Mouse (Mus musculus): ENCODE measurements at regions not wholly inside any gene's neighbourhood (a gene's known extent, or its start where the extent isn't known, plus 50 kb on each side); places are given as distances from the start of the nearest gene placed in this dataset.
A peak's percentile ranks its signal among the peaks of the same experiment; 100 is the strongest.

- Histone ChIP-seq H3K27me3 (ENCODE audit: insufficient read depth, low read length) (no peaks in the 10 kb centered on the region), H3K4me1 (ENCODE audit: insufficient read depth) (no peaks in the 10 kb centered on the region), H3K4me3 (ENCODE audit: low read depth, low read length) (no peak overlapping the region), H3K36me3 (ENCODE audit: insufficient read depth) (no peaks in the 10 kb centered on the region), H3K27ac (ENCODE audit: low read depth, low read length) (no peak overlapping the region), H3K4me2 (ENCODE audit: low read depth) (no peak overlapping the region), H3K9ac (no peak overlapping the region), H3K9me3 (ENCODE audit: low read length) (no peaks in the 10 kb centered on the region)
- ATAC-seq (no peak), DNase-seq (no peak)
- WGBS, result 91% methylated on average over 2 of the region's 2 CpGs
- TF ChIP-seq CTCF (IDR thresholded peaks at IDR 0.05; ENCODE audit: low read depth), result no peak
These were observed 84.9 kb upstream of the Akirin2 start for GRCm38 (mm10) chr4:34465845-34466244.

GRCm38 (mm10) chr4:34466309-34466708 lies 84.4 kb upstream of the Akirin2 start:
- WGBS, result 51% methylated on average over 3 of the region's 3 CpGs
- ATAC-seq (no peak; the same call in 1 of the 2 replicates), DNase-seq (peak; percentile 25)
- no peak for TF ChIP-seq CTCF (IDR thresholded peaks at IDR 0.05; ENCODE audit: low read depth)
- H3K4me3 ChIP-seq (ENCODE audit: low read depth, low read length), result no peak overlapping the region
- H3K9ac ChIP-seq, result no peak overlapping the region
- H3K4me1 ChIP-seq (ENCODE audit: insufficient read depth), result no peaks in the 10 kb centered on the region
- no peaks in the 10 kb centered on the region for H3K27me3 ChIP-seq (ENCODE audit: insufficient read depth, low read length)
- no peaks in the 10 kb centered on the region for H3K36me3 ChIP-seq (ENCODE audit: insufficient read depth)
- no peaks in the 10 kb centered on the region for H3K9me3 ChIP-seq (ENCODE audit: low read length)
- H3K27ac ChIP-seq (ENCODE audit: low read depth, low read length), result no peak overlapping the region
- H3K4me2 ChIP-seq (ENCODE audit: low read depth), result no peak overlapping the region

DNA sequence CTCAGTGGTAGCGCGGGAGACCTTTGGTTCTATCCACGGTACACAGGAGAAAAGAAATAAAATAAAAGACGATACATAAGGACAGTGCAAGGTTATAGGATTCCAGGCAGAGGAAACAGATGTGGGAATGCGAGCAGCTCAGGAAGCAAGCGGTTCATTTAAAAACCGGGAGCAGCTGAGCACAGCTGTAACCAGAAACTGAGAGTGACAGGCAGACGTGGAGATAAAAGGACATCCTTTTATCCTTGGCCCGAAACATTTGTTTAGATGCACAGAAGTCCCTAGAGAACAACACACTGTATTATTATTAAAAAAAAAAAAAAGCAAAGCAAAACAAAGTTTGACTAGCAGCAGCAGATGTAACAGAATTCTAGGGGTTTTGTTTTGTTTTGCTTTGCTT lies 82.6 kb upstream of the Akirin2 start:
- no peak for DNase-seq
- Histone ChIP-seq H3K9ac (no peak overlapping the region), H3K27me3 (ENCODE audit: insufficient read depth, low read length) (no peaks in the 10 kb centered on the region), H3K4me3 (ENCODE audit: low read depth, low read length) (no peak overlapping the region), H3K4me1 (ENCODE audit: insufficient read depth) (no peaks in the 10 kb centered on the region), H3K36me3 (ENCODE audit: insufficient read depth) (no peaks in the 10 kb centered on the region), H3K27ac (ENCODE audit: low read depth, low read length) (no peak overlapping the region), H3K4me2 (ENCODE audit: low read depth) (no peak overlapping the region), H3K9me3 (ENCODE audit: low read length) (no peaks in the 10 kb centered on the region)
- WGBS, result 71% methylated on average over 9 of the region's 9 CpGs
- no peak; the same call in 1 of the 2 replicates for ATAC-seq
- TF ChIP-seq CTCF (IDR thresholded peaks at IDR 0.05; ENCODE audit: low read depth), result no peak

DNA sequence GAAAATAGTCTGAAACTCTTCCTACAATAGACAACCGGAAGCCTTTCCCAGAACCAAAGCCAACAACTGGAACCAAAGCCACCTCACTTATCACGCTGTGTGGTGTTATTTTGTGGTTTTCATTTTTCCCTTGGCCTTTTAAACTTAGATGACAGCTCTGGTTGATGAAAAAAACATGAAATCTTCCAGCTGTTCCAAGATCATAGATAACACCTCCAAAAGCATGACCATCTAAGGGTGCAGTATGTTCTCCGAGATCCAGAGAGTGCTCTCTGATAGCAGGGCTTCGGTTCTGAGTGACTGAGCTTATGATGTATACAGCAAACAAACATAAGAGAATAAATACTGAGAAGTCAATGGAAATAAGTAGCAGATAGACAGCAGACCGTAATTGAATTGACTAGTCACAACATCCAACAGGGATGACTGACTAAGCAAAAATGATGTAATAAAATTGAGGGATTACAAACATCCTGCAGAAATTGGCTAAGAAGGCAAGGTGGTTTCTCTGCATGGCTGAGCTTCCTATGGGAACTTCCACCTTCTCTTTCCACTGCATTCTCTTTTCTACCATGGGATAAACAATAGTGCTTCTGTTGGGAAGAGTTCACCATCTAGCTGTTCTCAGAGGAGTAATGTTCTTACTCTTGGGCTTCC lies 74.8 kb upstream of the Akirin2 start:
- Histone ChIP-seq H3K27me3 (ENCODE audit: insufficient read depth, low read length) (no peaks in the 10 kb centered on the region), H3K27ac (ENCODE audit: low read depth, low read length) (no peak overlapping the region), H3K4me2 (ENCODE audit: low read depth) (no peak overlapping the region), H3K9ac (no peak overlapping the region), H3K4me1 (ENCODE audit: insufficient read depth) (no peaks in the 10 kb centered on the region), H3K36me3 (ENCODE audit: insufficient read depth) (no peaks in the 10 kb centered on the region), H3K9me3 (ENCODE audit: low read length) (no peaks in the 10 kb centered on the region), H3K4me3 (ENCODE audit: low read depth, low read length) (no peak overlapping the region)
- no peak for TF ChIP-seq CTCF (IDR thresholded peaks at IDR 0.05; ENCODE audit: low read depth)
- no peak for DNase-seq
- no peak for ATAC-seq
- WGBS, result 92% methylated on average over 5 of the region's 5 CpGs

DNA sequence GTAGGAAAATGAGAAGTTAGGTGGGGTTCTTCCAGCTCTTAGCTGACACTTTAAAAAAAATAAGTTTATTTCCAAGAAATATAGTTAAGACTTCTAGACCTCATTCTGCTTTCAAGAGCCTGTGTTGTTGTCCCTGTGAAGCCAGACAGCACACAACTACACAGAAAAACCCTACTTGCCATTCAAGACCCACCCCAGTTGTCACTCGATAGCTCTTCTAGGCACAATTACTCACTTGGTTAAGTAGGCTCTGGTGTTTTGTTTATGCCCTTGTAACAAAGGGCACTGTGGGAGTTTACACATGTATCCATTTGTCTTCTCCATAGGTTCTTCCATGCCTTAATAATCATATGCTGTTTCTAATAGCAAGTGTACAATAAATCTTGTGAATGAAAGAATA lies 66.5 kb upstream of the Akirin2 start:
- no peak overlapping the region for H3K9ac ChIP-seq
- H3K36me3 ChIP-seq (ENCODE audit: insufficient read depth), result no peaks in the 10 kb centered on the region
- WGBS, result 42% methylated on average over 1 of the region's 1 CpGs
- no peak overlapping the region for H3K27ac ChIP-seq (ENCODE audit: low read depth, low read length)
- DNase-seq (no peak), ATAC-seq (no peak)
- no peak for TF ChIP-seq CTCF (IDR thresholded peaks at IDR 0.05; ENCODE audit: low read depth)
- H3K27me3 ChIP-seq (ENCODE audit: insufficient read depth, low read length), result no peaks in the 10 kb centered on the region
- H3K4me1 ChIP-seq (ENCODE audit: insufficient read depth), result no peaks in the 10 kb centered on the region
- H3K4me2 ChIP-seq (ENCODE audit: low read depth), result no peak overlapping the region
- H3K4me3 ChIP-seq (ENCODE audit: low read depth, low read length), result no peak overlapping the region
- H3K9me3 ChIP-seq (ENCODE audit: low read length), result no peaks in the 10 kb centered on the region

GRCm38 (mm10) chr4:34485574-34485973 lies 65.2 kb upstream of the Akirin2 start:
- Histone ChIP-seq H3K27ac (ENCODE audit: low read depth, low read length) (no peak overlapping the region), H3K27me3 (ENCODE audit: insufficient read depth, low read length) (no peaks in the 10 kb centered on the region), H3K4me2 (ENCODE audit: low read depth) (no peak overlapping the region), H3K4me3 (ENCODE audit: low read depth, low read length) (no peak overlapping the region), H3K36me3 (ENCODE audit: insufficient read depth) (no peaks in the 10 kb centered on the region), H3K4me1 (ENCODE audit: insufficient read depth) (no peaks in the 10 kb centered on the region), H3K9ac (no peak overlapping the region), H3K9me3 (ENCODE audit: low read length) (no peaks in the 10 kb centered on the region)
- no peak for TF ChIP-seq CTCF (IDR thresholded peaks at IDR 0.05; ENCODE audit: low read depth)
- WGBS, result 87% methylated on average over 17 of the region's 17 CpGs
- DNase-seq (no peak), ATAC-seq (no peak)

- ATAC-seq (no peak), DNase-seq (no peak)
- H3K36me3 ChIP-seq (ENCODE audit: insufficient read depth), result no peaks in the 10 kb centered on the region
- 81% methylated on average over 10 of the region's 10 CpGs for WGBS
- no peak overlapping the region for H3K27ac ChIP-seq (ENCODE audit: low read depth, low read length)
- H3K9ac ChIP-seq, result no peak overlapping the region
- H3K4me2 ChIP-seq (ENCODE audit: low read depth), result no peak overlapping the region
- TF ChIP-seq CTCF (IDR thresholded peaks at IDR 0.05; ENCODE audit: low read depth), result no peak
- no peaks in the 10 kb centered on the region for H3K4me1 ChIP-seq (ENCODE audit: insufficient read depth)
- H3K9me3 ChIP-seq (ENCODE audit: low read length), result no peaks in the 10 kb centered on the region
- no peak overlapping the region for H3K4me3 ChIP-seq (ENCODE audit: low read depth, low read length)
- no peaks in the 10 kb centered on the region for H3K27me3 ChIP-seq (ENCODE audit: insufficient read depth, low read length)
These were observed 55.6 kb upstream of the Akirin2 start for GRCm38 (mm10) chr4:34494961-34495723.
